Mouse (Mus musculus): Measurements from ENCODE around the gene Emc10. TPM values are rescaled to one million over a fixed set of nuclear protein-coding genes. Genes with fewer than 3 reads are reported as not detected.

Gene Emc10
- total RNA-seq, 2 experiments from 2014 or later, result 79.6 to 85.6 TPM

GRCm38 (mm10) chr7:44526414-44527154 lies 30.3 kb upstream of the Emc10 start:
- no peak for DNase-seq

- peak; percentile 90 to 94 for DNase-seq
Measured at GRCm38 (mm10) chr7:44525126-44525832, 28.9 kb upstream of the Emc10 start.

GRCm38 (mm10) chr7:44524502-44524901 lies 28.2 kb upstream of the Emc10 start, which contains the start of gene Mybpc2:
Gene Mybpc2, minus strand, starts transcription at chr7:44524656.
- DNase-seq, result peak; percentile 47 to 55

GRCm38 (mm10) chr7:44523056-44523455 lies 26.7 kb upstream of the Emc10 start:
- DNase-seq, result no peak

- DNase-seq, result peak; percentile 46 to 72
Measured at GRCm38 (mm10) chr7:44521710-44522109, 25.4 kb upstream of the Emc10 start.

- no peak for DNase-seq
Measured at GRCm38 (mm10) chr7:44520990-44521389, 24.7 kb upstream of the Emc10 start.

- no peak for DNase-seq
Measured at GRCm38 (mm10) chr7:44519240-44519913, 23.0 kb upstream of the Emc10 start.

- DNase-seq, result no peak
Measured at GRCm38 (mm10) chr7:44507491-44507890, 11.2 kb upstream of the Emc10 start.

- peak; percentile 58 to 83 for DNase-seq
Measured at GRCm38 (mm10) chr7:44501563-44502115, 5.3 kb upstream of the Emc10 start.

- no peak for DNase-seq
Measured at GRCm38 (mm10) chr7:44500046-44500445, 3.7 kb upstream of the Emc10 start.

GRCm38 (mm10) chr7:44498922-44499321 lies 2.6 kb upstream of the Emc10 start:
- no peak for DNase-seq

- no peak for DNase-seq
Measured at GRCm38 (mm10) chr7:44497361-44498055, 1.2 kb upstream of the Emc10 start.

GRCm38 (mm10) chr7:44496771-44497109 lies 411 bp upstream of the Emc10 start:
- DNase-seq, result no peak

- no peak for DNase-seq
Measured at GRCm38 (mm10) chr7:44495086-44495485, 1.2 kb downstream of the Emc10 start.

GRCm38 (mm10) chr7:44494681-44495080 lies 1.6 kb downstream of the Emc10 start:
- DNase-seq, result no peak

- no peak for DNase-seq
Measured at GRCm38 (mm10) chr7:44492166-44492826, 4.0 kb downstream of the Emc10 start.

GRCm38 (mm10) chr7:44491391-44491790 lies 4.9 kb downstream of the Emc10 start:
- DNase-seq, result no peak

- no peak for DNase-seq
Measured at GRCm38 (mm10) chr7:44490281-44490680, 6.0 kb downstream of the Emc10 start.

GRCm38 (mm10) chr7:44488545-44488944 lies 7.8 kb downstream of the Emc10 start:
- DNase-seq, result no peak

- DNase-seq, result no peak
Measured at GRCm38 (mm10) chr7:44487936-44488335, 8.4 kb downstream of the Emc10 start.

- no peak for DNase-seq
Measured at GRCm38 (mm10) chr7:44486927-44487575, 9.3 kb downstream of the Emc10 start.
